Comparison of ENCODE assay signal across 8 mouse cellular contexts in genomic region chrX:151343761-151344500, GRCm38 (mm10). TPM values are rescaled to one million over a fixed set of nuclear protein-coding genes. Genes with fewer than 3 reads are reported as not detected.
A peak's percentile ranks its signal among the peaks of the same experiment; 100 is the strongest.
DNase-seq lines count a peak whose midpoint lies in the region; ATAC-seq and TF ChIP-seq lines count a peak whose summit lies in the region.

Fam120c (plus strand) TSS chrX:151344175.

- intact Hi-C loops in left cerebral cortex, postnatal 36 days (cut with DNase I): loop anchor here (10.0 kb wide), 1 partner anchor 181 kb away; the partner anchor contains the start of gene Phf8

- WGBS in embryonic facial prominence, embryonic 10.5 days: 18% methylated on average over 56 of the region's 56 CpGs
- WGBS in intestine, postnatal 0 days: 20% methylated on average over 49 of the region's 56 CpGs
- 22% methylated on average over 53 of the region's 56 CpGs for whole genome bisulfite sequencing in midbrain, embryonic 10.5 days

- no peaks in the 10 kb centered on the region for H3K9me3 ChIP-seq in embryonic facial prominence, embryonic 10.5 days
- H3K9me3 ChIP-seq in intestine, postnatal 0 days (ENCODE audit: control insufficient read depth): no peaks in the 10 kb centered on the region
- H3K9me3 ChIP-seq in midbrain, embryonic 10.5 days (replicated peaks): no peaks in the 10 kb centered on the region

- peak within 1 kb of the TSS; percentile 57 for H3K9ac ChIP-seq in intestine, postnatal 0 days (ENCODE audit: low read depth, low read length)

- peaks cover 13% of the 10 kb centered on the region; the same call in 1 of the 2 replicates for H3K4me1 ChIP-seq in embryonic facial prominence, embryonic 10.5 days
- H3K4me1 ChIP-seq in intestine, postnatal 0 days (replicated peaks; ENCODE audit: control insufficient read depth, insufficient read depth, low read length): no peaks in the 10 kb centered on the region
- peaks cover 19% of the 10 kb centered on the region for H3K4me1 ChIP-seq in midbrain, embryonic 10.5 days

- 0 out of 2 replicates have a peak, but pooled peaks have one; percentile 3 for TF ChIP-seq CTCF in intestine, postnatal 0 days (IDR thresholded peaks at IDR 0.05; ENCODE audit: low read depth)

- peak within 1 kb of the TSS; percentile 70 for H3K4me2 ChIP-seq in intestine, postnatal 0 days (replicated peaks; ENCODE audit: low read depth)

- ATAC-seq in granulocyte monocyte progenitor cell, adult 5-6 weeks (replicated peaks; ENCODE audit: poor library complexity, severe bottlenecking): peak; percentile 84
- ATAC-seq in intestine, postnatal 0 days: peak; percentile 92

- DNase-seq in adrenal gland, postnatal 14 days: peak; percentile 94
- DNase-seq in embryonic facial prominence, embryonic 10.5 days (ENCODE audit: low spot score): peak; percentile 89
- peak; percentile 84 to 86 for DNase-seq in left cerebral cortex, postnatal 36 days (ENCODE audit: low spot score in 2 of 2)
- peak; percentile 84 for DNase-seq in midbrain, embryonic 10.5 days (ENCODE audit: low spot score)
- DNase-seq in right cerebral cortex, postnatal 4 days: peak; percentile 86
- DNase-seq in yolk sac, embryonic 10.5 days (ENCODE audit: low spot score): peak; percentile 86

- peaks cover 83% of the 10 kb centered on the region for H3K27me3 ChIP-seq in embryonic facial prominence, embryonic 10.5 days (replicated peaks; ENCODE audit: low read depth, poor library complexity, severe bottlenecking)
- no peaks in the 10 kb centered on the region for H3K27me3 ChIP-seq in intestine, postnatal 0 days (replicated peaks; ENCODE audit: control insufficient read depth, insufficient read depth, low read length)
- peaks cover 88% of the 10 kb centered on the region for H3K27me3 ChIP-seq in midbrain, embryonic 10.5 days (ENCODE audit: low read depth, poor library complexity, severe bottlenecking)

- peak within 1 kb of the TSS; percentile 84 for H3K27ac ChIP-seq in embryonic facial prominence, embryonic 10.5 days (replicated peaks)
- H3K27ac ChIP-seq in intestine, postnatal 0 days (ENCODE audit: low read depth, low read length): peak within 1 kb of the TSS; percentile 71
- peak within 1 kb of the TSS; percentile 88 for H3K27ac ChIP-seq in midbrain, embryonic 10.5 days (replicated peaks)

- peak within 1 kb of the TSS; percentile 76 for H3K4me3 ChIP-seq in embryonic facial prominence, embryonic 10.5 days
- H3K4me3 ChIP-seq in intestine, postnatal 0 days (ENCODE audit: low read depth, low read length): peak within 1 kb of the TSS; percentile 62
- peak within 1 kb of the TSS; percentile 73 for H3K4me3 ChIP-seq in midbrain, embryonic 10.5 days

- 0 out of 2 replicates have a peak, but pooled peaks cover 1% of the 10 kb centered on the region for H3K36me3 ChIP-seq in embryonic facial prominence, embryonic 10.5 days (replicated peaks)
- no peaks in the 10 kb centered on the region for H3K36me3 ChIP-seq in intestine, postnatal 0 days (ENCODE audit: control insufficient read depth, insufficient read depth)
- peaks cover 4% of the 10 kb centered on the region; the same call in 1 of the 2 replicates for H3K36me3 ChIP-seq in midbrain, embryonic 10.5 days

RNA-seq across cellular contexts. Expression of gene Fam120c, which starts in this region (rescaled TPM):
- total RNA-seq in adrenal gland, postnatal 14 days (2021): 10.9 and 12.5 TPM in 2 replicates
- 2.7 and 2.8 TPM in 2 replicates for polyA plus RNA-seq in embryonic facial prominence, embryonic 10.5 days (2016; fragmentation: Nextera tagmentation; extraction: Ambion mirVana)
- 5.9 and 6.4 TPM in 2 replicates for total RNA-seq in granulocyte monocyte progenitor cell, adult 5-6 weeks (2014; fragmentation: Nextera tagmentation)
- 4.4 and 5.4 TPM in 2 replicates for total RNA-seq in granulocyte monocyte progenitor cell, adult 5-6 weeks (2017)
- 0.81 and 0.89 TPM in 2 replicates for polyA plus RNA-seq in intestine, postnatal 0 days (2015; fragmentation: Nextera tagmentation; extraction: Ambion mirVana)
- 10 to 100 TPM; 41.5 to 42.7 TPM for total RNA-seq in left cerebral cortex, postnatal 36 days (2021)
- 2.9 and 3.4 TPM in 2 replicates for polyA plus RNA-seq in midbrain, embryonic 10.5 days (2016; fragmentation: Nextera tagmentation; extraction: Ambion mirVana)

Comparison
In these comparisons a context has a peak if more than half of its experiments do, and no peak if none do; other contexts are left out.
1. Peak in every context shown above with its lines: DNase-seq, ATAC-seq, H3K4me3 ChIP-seq and H3K27ac ChIP-seq.
2. Peak in ATAC-seq, H3K4me3 ChIP-seq, H3K27ac ChIP-seq, H3K9ac ChIP-seq and H3K4me2 ChIP-seq in intestine, postnatal 0 days; RNA of the gene not detected or under 1 TPM.